Mouse (Mus musculus): ENCODE measurements around the gene Chchd1. TPM values are rescaled to one million over a fixed set of nuclear protein-coding genes. Genes with fewer than 3 reads are reported as not detected.
A peak's percentile ranks its signal among the peaks of the same experiment; 100 is the strongest.

Chchd1 gene
- 100 to 1,000 TPM; 110 to 119 TPM for total RNA-seq (2021)
- long read RNA-seq, experiment 1, transcript Chchd1-205 (3 exons, 578 nt) = minor isoform, 10 of 294 reads
- long read RNA-seq, experiment 1, transcript Chchd1-201 (3 exons, 616 nt) = major isoform, 276 of 294 reads
- long read RNA-seq, experiment 1, partial matches to known transcripts = 5 of 294 reads
- long read RNA-seq, experiment 1, other reads (novel, unspliced or antisense) = 2 of 294 reads
- long read RNA-seq, experiment 2, transcript Chchd1-201 (3 exons, 616 nt) = major isoform, 157 of 167 reads
- long read RNA-seq, experiment 2, partial matches to known transcripts = 4 of 167 reads
- long read RNA-seq, experiment 2, other reads (novel, unspliced or antisense) = 4 of 167 reads

DNA sequence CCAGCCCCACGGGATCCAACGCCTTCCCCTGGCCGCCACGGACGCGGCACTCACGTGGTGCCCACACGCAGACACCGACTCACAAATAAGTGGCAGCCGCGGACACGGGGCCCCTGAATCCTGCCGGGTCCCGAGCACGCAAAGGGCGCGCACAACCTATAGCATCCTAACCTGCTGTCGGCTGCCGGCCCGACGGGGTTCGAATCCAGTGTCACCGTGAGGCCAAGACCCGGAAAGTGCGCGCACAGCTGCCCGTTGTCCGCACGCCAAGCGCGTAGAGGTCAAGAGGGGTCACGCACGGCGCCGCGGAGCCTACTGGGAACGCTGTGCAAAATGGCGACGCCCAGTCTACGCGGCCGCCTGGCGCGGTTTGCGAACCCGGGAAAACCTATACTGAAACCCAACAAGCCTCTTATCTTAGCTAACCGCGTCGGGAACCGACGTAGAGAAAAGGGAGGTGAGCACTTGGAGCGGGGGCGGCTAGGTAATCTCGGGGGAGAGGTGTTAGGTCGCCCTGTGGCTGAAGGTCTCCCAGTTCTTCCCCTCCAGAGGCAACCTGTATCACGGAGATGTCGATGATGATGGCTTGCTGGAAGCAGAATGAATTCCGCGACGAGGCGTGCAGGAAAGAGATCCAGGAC lies at the start of gene Chchd1:
Gene Chchd1 (plus strand): TSS at position 266 of the 641 bp plus-strand sequence.
- DNase-seq = peak; percentile 87

DNA sequence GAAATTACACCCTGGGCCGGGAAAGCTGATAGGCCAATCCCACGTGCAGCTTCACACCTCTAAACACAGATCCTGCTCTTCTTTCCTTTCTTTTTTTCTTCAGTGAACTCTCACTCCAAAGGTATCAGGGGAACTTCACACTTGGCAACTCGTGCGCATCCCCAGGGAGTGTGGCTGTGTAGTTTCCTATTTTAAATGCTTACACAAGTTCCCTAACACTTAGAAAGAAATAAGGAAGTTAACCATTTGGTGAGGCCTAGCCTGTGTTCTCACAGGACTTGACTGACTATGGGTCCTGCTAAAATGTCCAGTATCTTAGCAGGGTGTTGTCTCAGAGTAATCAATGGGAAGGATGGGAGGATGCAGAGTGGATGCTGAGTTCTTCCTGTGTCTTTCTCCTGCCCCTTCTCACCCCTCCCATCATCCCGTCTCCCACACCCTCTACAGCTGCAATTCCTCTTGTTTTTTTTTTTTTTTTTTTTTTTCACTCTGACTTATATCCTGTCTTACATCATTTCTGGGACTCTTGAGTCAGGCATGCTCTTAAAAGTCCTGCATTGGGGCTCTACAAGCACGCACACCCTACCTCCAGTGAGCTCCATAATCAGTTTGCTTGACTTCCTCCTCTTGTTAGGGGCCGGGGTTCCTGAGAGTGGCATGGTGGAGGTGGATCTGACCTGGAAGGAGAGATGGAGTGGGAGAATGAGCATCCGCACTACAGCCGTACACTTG lies 48.0 kb upstream of the Chchd1 start:
- no peak for DNase-seq

DNA sequence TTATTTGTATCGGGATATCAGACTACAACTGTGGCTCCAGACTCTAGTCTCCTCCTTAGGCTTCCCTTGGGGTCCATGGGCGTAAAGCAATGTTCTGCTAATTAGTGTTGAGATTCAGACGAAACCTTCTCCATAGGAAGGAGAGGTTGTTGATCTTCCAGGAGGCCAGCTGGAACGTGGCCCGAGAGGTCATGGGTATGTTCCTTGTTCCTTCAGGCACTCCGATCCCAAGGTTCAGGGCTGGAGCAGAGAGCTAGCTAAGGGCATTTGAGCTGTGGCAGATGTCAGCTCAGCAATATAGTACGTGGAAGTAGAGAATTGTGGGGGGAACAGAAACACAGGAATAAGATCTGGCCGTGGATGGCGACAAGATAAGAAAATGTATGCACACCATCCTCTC lies 47.1 kb upstream of the Chchd1 start:
- DNase-seq = peak; percentile 68

DNA sequence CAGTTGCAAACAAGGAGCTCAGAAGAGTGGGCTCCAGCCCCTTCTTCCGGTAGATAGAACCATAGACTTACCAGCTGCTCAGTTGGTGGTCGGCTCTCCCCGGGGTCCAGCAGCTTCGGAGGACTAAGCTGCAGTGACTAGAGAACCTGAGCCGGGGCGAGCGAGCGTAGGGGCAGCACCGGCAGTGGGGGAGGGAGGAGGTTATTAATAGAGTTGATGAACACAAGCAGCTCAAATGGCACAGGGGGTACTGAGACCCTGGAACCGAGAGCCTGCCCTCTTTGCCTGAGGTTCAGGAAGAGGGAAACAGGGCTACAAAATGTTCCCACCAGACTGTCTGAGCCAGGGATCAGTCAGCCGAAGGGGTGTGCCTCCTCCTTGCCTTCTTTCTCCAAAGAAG lies 46.4 kb upstream of the Chchd1 start, which contains the start of gene Myoz1:
Gene Myoz1 (minus strand): TSS at position 180 of the 400 bp plus-strand sequence.
- peak; percentile 79 for DNase-seq

DNA sequence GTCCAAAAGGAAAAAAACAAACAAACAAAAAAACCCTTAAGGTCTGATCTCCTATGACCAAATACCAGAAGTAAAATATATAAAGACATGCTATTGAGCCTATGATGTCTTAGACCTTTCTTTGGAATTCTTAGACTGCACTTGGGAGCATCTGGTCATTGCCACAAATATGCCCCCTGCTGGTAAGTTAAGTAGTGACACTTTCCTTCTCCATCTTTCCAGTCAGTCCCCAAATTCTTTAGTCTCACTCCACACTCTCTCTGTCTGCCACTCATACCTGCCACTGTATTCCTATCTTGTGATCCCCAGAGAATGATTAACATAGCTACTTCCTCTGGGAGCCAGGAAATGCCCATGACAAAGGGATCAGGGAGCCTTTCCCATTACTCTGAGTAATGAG lies 44.5 kb upstream of the Chchd1 start:
- DNase-seq = no peak

DNA sequence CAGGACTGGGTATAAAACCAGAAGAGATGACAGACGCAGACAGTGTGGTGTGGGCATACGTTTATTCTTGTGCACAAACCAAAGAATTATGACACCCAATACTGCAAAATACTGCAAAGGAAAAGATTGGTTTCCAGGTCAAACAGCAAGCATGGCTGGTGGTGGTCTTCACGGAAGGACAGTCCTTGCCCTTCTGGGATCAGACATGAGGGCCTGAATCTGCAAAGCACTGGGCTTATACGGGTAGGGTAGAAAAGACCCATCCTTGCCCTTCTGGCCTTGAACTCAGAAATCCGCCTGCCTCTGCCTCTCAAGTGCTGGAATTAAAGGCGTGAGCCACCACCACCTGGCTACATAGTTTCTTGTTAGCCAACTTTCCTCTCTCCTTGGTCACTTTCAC lies 43.9 kb upstream of the Chchd1 start:
- DNase-seq = no peak

DNA sequence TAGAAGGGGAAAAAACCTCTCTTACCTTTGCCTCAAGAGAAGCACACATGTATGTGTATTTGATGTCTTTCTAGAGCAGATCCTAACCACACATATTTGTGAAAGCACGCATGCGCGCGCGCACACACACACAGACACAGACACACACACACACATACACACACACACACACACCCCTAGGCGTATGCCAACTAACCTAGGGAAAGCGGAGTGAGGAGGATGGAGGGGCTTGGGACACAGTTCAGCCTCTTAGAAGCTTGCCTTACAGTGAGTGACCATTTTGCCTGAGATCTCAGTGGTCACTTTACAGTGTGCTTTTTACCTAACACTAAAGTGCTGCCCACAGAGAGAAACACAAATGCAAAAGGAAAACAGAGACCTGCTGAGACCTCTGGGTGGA lies 43.1 kb upstream of the Chchd1 start:
- DNase-seq = no peak

DNA sequence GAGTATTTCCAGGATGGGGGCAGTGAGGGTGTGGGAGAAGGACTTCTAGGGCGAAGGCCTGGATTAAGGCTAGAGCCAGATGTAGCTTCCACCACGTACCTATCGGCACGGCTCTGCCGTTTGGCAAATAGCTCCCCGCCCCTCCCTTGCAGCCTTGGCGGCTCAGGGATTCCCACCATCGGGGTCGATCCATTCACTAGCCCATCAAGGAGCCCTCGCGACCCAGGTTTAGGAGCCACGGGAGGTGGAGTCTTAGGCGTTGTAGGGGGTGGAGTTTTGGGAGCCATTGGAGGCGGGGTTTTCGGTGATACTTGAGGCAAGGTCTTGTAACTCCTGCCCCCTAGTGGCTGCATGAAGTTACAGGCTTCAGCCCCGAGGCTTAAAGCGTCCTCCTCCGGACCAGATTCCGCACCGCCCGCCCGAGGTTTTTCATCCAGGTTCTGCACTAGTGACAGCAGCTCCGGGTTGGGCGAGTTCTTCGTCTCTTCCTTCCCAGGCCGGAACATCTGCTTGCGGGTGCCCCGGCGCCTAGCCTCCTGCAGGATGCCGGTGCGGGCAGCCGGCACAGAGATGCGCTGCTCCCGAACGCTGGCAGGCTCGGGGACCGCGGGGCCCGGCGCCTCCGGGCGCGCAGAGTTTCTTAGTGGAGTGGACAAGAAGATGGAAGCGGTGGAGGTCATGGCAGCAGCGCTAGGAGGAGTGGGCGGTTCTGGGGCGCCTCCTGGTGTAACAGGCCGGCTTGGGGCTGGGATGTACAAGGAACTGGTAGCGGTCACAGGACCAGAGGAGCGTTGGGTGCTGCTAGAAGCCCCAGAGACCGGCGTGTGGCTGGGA lies 41.8 kb upstream of the Chchd1 start:
- DNase-seq = peak; percentile 90

DNA sequence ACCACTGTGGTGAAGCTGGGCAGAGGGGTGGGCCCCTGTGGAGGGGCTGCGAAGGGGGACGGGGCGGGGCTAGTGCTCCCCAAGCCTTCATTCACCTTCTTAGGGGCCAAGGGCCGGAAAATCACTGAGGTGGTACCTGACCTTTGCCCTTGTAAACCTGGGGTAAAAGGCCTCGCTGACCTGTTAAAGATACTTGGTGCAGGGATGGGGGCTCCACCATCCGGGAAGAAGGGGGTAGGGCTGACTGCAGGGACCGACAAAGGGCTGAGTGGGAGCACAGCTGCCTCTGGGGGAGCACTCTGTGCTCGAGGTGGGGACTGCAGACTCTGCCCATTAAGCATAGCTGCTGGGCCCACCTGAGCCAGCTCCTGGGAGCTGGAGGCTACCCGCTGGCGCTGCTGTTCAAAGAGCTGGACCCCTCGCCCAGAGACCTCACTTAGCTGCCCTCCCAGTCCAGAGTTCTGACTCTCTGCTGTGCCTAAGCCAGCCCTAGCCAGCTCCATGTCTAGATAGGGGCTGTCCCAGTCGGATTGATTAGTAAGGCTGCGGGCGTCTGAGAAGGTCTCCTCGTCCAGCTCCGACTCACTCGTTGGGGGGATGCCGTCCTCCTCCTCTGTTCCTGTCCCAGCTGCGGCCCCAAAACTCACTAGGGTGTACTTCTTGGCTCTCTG lies 41.0 kb upstream of the Chchd1 start:
- no peak for DNase-seq

DNA sequence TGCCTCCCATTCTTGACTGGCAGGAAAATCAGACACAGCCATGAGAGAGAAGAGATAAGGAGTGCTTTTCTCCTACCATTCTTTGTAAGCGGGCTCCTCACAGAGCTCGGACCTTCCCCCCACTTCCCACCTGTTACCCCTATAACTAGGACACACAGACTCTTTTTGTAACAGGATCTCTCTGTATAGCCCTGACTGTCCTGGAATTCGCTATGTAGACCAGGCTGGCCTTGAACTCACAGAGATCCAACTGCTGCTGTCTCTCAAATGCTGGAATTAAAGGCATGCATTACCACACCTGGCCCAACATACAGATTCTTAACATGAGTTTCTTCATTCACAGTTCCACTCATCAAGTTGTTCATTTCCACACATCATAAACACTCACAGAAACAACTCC lies 40.1 kb upstream of the Chchd1 start:
- no peak for DNase-seq

DNA sequence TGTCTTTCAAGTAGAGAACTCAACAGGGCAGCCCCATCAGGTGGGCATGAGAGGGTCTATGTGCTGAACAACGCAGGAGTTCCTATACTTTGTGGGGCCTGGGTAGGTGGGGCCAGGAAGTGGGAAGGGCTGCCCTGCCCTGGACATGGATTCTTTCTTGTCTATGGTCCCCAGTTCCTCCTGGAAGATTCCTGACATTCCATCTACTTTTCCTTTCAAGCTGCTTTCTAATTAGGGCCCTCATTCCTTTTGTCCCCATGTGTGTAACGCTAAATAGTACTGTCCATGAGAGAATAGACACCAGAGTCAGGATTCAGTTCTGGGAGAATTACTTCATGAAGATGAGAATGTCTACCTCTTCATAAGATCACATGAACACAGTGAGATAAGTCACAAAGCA lies 39.2 kb upstream of the Chchd1 start:
- no peak for DNase-seq

DNA sequence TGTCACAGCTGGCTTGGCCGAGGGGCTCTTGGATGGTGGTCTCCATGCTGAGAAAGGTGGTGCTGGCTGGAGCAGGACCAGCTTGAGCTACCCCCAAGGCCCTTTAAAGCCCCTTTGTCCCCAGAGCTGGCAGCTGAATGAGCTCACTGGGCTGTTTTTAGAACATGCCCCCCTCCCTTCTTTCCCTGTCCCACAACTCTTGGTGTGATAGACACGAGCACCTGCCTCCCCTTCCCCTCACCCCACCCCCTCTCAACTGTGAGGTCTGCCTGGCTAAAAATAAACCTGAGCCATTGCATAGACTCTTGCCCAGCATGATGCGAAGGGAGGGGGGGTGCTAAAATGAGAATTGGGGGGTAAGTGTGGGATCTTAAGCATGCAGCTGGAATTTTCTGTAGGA lies 38.4 kb upstream of the Chchd1 start:
- peak; percentile 73 for DNase-seq

DNA sequence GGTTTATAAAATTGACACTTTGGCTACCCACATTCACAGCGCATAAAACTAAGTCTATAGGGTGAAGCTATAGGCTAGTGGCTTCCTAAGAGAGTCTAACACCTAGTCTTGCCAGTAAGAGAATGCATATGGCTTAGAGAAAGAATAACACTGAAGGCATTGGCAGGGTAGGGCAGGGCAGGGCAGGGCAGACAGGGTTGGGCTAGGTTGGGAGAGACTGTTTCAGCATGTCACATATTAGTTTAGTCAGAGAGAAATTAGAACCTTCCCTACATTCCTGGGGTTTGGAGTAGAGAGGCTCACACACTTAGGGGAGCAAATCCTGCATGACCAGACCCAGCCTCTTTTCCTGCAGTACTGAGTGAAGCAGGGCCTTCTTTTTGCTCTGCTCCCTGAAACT lies 35.3 kb upstream of the Chchd1 start:
- no peak for DNase-seq

DNA sequence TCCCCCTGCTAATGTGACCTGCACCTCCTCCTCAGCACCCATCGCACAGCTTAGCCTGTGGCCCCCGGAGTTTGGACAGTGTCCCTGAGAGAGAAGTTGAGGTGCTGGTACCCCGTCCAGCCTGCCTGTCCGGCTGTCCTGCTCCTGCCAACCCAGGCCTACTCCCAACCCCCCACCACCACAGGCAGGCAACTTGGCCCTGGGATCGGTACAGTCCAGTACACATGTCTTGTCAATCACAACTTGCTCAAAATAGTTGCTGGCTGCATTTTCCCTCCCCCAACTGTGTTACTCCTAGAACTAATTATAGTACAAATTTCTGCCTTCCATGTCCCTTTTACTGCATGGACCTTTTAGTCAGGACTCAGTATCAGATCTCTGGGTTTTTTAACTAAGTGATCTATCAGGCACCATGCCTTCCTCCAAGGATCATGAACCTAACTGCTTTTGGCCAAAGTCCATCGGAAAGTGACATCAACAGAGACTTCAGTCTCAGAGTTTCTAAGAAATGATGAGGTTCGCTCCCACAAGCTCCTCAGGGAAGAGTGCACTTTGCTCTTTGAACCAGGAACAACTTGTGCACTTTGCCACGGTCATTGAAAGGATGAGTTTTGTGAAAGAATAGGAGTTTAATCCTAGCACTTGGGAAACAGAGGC lies 34.5 kb upstream of the Chchd1 start, which contains the start of gene Synpo2l:
Gene Synpo2l (minus strand): TSS at position 201 of the 657 bp plus-strand sequence.
- DNase-seq = peak; percentile 87

DNA sequence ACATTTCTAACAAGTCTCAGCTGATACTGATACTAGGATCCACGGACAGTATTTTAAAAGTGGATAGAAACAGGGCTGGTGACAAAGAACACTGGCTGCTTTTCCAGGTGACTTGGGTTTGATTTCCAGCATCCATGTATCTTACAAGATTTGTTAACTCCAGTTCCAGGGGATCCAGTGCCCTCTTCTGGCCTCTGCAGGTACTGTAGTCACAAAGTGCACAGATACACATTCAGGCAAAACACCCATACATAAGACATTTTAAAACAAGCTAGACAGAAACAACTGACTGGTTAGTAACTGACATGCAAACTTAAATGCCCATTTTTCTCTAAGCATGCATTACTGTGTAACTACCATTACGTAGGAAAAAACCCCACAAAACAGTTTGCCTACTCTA lies 29.8 kb upstream of the Chchd1 start:
- DNase-seq = no peak

DNA sequence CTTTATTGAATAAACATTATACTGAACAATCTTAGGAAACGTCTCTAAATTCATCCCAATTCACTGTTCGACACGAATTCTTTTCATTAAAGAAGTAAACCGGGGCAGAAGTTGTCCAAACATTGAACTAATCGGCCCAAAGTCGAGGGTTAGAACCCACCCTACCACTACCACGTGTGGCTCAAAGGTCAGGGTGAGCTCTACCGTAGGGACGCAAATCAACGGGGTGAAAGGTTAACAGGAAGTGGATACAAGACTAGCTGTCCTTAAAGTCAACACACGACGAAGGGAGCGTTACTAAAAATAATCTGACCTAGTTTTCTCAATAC lies 29.1 kb upstream of the Chchd1 start:
- no peak for DNase-seq

DNA sequence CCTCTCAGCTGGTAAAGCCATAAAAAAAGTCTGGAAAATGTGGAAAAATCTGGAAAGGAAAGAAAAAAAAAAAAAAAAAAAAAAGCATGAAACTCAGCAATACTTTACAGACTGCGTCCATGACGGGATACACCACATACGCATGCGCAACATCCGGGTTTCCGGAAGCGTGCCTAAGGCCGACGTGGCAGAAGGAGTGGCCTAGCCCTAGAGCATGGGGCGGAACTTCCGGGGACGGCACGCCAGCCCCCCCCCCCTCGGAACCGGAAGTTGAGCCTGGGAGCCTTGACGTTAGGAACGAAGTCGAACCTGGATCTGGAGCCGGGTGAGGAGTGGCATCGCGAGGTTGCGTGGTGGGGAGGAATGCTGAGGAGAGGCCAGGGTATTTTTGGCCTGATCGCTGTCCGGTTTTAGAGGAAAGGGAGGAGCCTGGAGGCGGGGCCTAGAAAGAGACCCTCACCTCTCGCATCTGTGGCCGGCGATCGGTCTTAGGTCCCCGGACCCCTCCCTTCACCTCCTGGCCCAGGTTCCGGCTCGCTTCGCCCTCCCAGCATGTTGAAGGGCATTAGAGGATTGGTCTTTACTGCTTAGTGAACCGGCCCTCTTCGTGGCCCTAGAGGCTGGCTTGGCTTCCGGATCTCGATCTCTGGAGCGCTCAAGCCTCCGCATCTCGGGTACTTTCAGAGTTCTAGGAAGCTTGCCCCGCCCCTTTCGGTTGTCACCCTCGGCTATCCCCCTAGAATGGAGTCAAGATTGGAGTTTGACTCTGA lies 28.6 kb upstream of the Chchd1 start, which contains the start of gene Sec24c:
Gene Sec24c (plus strand): TSS at position 245 of the 770 bp plus-strand sequence.
- peak; percentile 95 for DNase-seq

DNA sequence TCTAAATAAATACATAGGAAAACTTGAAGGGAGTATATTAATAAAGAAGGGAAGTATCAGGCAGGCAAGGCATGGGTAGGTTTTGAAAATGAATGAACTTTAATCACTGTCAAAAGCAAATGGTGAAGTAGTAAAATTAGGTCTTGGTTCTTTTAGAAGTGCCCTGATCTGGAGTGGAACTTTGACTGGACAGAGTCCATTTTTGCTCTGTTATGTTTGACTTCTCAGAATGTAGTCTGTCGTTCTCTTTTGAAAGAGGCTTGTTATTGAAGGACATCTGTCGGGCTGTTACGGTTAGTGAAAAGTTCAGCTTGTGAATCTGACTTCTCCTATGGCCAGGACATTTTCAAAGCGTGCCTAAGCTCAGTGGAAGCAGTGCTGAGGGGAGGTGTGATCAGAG lies 24.9 kb upstream of the Chchd1 start:
- DNase-seq = no peak

DNA sequence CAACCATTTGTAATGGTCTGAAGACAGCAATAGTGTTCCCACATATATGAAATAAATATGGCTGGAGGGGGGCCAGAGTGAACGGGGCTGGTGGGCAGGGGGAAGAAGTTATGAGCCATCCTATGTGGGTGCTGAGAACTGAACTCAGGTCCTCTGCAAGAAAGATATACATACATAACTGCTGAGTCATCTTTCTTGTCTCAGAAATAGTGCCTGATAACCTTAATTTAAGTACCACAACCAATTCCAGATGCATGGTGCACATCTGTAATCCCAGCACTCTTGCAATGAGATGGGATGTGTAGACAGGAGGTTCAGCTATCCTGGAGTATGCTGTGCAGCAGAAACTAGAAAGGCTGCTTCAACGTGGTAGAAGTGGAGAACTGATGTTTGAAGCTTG lies 21.1 kb upstream of the Chchd1 start:
- no peak for DNase-seq

DNA sequence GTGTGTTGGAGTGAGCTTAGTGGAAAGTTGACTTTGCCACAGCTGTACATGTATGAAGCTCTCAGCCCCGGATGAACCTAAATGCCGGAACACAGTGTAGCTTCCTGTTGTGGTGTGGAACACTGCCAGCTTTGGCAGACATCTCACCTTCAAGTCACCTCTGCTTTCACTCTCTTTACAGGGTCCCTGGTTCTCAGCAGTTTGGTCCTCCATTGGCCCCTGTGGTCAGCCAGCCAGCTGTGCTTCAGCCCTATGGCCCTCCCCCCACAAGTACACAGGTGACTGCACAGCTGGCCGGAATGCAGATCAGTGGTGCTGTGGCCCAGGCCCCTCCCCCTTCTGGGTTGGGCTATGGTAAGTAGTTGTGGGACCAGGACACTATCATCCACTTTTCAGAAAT lies 20.3 kb upstream of the Chchd1 start:
- DNase-seq = no peak

Data from gastrocnemius, postnatal 25 days (tissue).